Mouse (Mus musculus) E14TG2a.4 (cell line): ENCODE measurements around the gene Celf2.

ENCODE experiments used
- CTCF ChIP-seq: conservative IDR thresholded peaks from 2 replicates; pipeline ENCODE4 v1.5.1; 2014; ENCODE audit warnings: low read length
- NANOG ChIP-seq: IDR thresholded peaks from 2 replicates; pipeline ENCODE4 v1.6.1; 2014; ENCODE audit warnings: borderline replicate concordance, low read length, mixed read lengths
- POU5F1 ChIP-seq: IDR thresholded peaks from 2 replicates; pipeline ENCODE4 v1.6.1; 2014; ENCODE audit warnings: low read length, borderline replicate concordance

GRCm38 (mm10) chr2:6723602-6724001, 785.8 kb downstream of the Celf2 start:
- no peak for TF ChIP-seq CTCF
- no peak for TF ChIP-seq NANOG
- TF ChIP-seq POU5F1: no peak
